Mouse (Mus musculus) kidney, postnatal 25 days (tissue): ENCODE measurements around the gene Atrx.
"Not testable (repeated sequence)": the region's sequence is repeated elsewhere in the genome, so short reads cannot be mapped to it uniquely, and the experiment has no call there.

Source experiments
- DNase-seq, 2 experiments: peaks; one replicate each; pipeline ENCODE4 v3.0.0; 2021; ENCODE audit warnings: mixed read lengths in 2 of 2

The Atrx gene

GRCm38 (mm10) chrX:105928861-105929477 lies at the start of gene Atrx:
TSS of gene Atrx (minus strand) at chrX:105929403.
- DNase-seq: peak; percentile 76 to 90

- DNase-seq: not testable (repeated sequence)
Measured at GRCm38 (mm10) chrX:105957091-105957490, 27.9 kb upstream of the Atrx start.

DNA sequence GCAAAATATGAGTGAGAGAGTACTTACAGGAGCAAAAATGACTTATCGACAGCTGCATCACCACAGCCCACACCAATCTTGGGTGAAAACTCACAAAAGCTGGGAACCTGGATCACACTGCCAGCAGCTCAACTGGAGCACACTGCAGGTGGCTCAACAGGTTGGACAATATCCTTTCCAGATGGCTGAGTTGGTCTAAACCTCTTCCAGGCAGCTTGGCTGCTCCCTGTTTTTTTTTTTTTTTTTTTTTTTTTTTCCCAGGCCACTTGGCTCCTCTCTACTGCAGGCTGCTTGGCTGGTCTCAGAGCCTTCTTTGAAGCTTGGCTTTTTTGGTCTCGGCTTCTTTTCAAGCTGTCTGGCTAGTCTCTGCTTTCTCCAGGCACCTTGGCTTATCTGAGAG lies 24.8 kb upstream of the Atrx start:
- DNase-seq: no peak

DNA sequence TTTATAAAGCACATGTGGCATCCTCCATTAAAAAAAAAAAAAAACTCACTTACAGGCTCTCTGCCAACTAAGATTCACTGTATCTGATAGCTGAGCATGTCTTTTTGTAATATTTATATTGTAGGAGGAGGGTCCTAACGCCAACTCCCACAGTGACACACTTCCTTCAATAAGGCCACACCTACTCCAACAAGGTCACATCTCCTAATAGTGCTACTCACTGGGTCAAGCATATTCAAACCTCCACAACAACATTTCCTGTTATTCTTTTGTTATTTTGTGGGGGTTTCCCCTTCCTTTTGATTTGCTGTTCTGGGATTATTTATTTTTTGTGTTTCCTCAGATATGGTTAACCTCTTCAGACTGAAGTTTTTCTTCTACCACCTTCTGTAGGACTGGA lies 17.2 kb upstream of the Atrx start:
- DNase-seq: no peak

GRCm38 (mm10) chrX:105939245-105939644 lies 10.0 kb upstream of the Atrx start:
- no peak for DNase-seq

DNA sequence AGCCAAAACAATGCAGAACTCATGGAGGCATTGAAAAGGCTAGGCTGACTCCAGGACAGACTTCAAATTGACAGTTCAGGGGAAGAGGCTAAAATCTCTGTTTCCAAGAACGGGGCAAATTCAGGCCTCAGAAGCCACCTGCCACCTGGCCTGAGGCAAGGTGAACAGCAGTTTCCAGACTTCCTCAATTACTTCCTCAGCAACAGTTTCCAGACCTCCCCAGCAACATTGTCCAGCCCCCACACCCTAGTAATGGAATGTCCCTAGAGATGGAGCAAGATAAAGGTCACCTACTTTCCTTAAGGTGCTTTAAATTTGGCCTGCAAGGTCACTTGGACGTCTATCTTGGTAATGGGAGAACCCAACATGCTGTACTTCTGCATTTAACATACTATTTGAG lies 8.5 kb upstream of the Atrx start:
- no peak for DNase-seq

- DNase-seq: peak; percentile 31 to 44
Measured at GRCm38 (mm10) chrX:105934341-105934740, 5.1 kb upstream of the Atrx start.

DNA sequence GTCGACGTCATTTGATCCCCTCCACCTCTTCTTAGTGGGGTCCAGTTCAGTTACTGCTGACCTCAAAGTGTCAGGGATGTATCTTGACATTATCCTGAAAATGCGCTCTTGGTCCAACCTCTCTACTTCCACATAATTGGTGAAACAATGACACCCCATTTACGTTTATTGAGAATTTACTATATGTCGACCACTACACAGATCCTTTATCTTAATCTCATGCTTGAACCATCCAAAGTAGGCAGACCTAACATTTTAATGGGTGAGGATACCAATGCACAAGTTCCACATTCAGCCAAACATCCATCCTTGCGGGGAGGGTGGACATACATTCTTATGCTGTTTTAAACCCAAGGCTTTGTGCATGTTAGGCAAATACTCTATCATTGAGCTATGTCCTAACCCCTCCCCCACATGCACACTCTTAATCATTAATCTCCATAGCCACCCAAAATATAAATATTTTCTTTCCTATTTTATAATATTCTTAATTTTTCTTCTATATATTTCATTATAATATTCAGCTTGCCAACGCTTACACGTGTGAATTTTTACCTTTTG lies 355 bp upstream of the Atrx start:
- DNase-seq: no peak

- peak; percentile 57 to 72 for DNase-seq
Measured at GRCm38 (mm10) chrX:105927941-105928860, 1.0 kb downstream of the Atrx start.

- DNase-seq: peak in 1 of 2 experiments; percentile 10
Measured at GRCm38 (mm10) chrX:105926121-105926735, 3.0 kb downstream of the Atrx start.

DNA sequence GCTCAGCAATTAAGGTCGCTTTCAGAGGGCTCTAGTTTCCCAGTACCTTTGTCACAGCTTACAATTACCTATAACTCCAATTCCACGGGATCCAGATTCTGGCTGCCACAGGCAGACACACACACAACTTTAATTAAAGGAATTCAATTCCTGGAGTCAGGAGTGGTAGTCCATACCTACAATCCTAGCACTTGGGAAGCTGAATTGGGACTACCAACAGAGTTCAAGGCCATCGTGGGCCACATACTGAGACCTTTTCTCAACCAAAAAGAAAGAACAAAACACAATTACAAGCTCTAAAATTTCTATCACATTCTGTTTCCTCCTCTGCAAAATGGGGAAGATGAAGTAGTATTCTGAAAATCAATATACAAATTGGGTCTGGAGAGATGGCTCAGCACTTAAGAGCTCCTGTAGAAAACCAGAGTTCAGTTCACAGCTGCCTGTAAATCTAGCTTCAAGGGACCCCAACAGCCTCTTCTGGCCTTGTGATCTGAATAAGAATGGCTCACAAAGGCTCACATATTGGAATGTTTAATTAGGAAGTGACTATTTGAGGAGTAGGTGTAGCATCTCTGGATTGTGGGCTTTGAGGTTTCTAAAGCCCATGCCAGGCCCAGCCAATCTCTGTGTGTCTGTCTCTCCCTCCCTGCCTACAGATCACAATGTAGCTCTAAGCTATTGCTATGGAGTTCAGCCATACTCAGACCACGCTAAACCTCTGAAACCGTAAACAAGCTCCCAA lies 4.7 kb downstream of the Atrx start:
- DNase-seq: no peak

DNA sequence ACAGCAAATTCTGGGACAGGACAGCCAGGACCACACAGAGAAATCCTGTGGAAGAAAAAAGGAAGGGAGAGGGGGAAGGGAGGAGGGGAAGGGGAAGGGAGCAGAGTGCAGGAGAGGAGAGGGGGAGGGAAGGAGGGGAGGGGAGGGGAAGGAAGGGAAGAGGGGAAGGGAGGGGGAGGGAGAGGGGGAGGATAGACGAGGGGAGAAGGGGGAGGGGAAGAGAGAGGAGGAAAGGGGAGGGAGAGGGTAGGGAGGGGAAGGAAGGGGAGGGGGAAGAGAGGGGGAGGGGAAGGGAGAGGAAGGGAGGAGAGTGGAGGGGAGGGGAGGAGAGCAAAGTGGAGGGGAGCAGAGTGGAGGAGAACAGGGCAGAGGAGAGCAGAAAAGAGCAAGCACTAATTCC lies 5.3 kb downstream of the Atrx start:
- no peak for DNase-seq

GRCm38 (mm10) chrX:105922986-105923385 lies 6.2 kb downstream of the Atrx start:
- not testable (repeated sequence) for DNase-seq

- peak in 1 of 2 experiments; percentile 57 for DNase-seq
Measured at GRCm38 (mm10) chrX:105921421-105921820, 7.8 kb downstream of the Atrx start.

DNA sequence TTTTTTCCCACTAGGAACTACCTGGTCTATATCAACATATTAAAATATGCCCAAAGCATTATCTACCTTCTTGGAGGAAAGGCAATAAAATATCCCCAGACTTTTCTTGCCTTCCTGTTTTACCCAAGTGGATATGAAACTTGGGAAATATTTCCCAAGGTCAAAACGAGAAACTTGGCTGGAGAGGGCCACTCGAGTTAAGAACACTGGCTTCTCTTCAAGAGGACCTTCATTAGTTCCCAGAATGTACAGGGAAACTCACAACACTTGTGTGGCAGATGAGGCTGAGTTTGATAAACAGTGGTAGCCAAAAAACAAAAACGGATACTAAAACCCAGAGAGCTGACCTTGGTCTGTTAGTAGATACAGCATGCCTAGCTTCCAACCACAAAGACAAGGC lies 17.5 kb downstream of the Atrx start:
- DNase-seq: no peak

- no peak for DNase-seq
Measured at GRCm38 (mm10) chrX:105901611-105902010, 27.6 kb downstream of the Atrx start.

- no peak for DNase-seq
Measured at GRCm38 (mm10) chrX:105886921-105887320, 42.3 kb downstream of the Atrx start.

- peak in 1 of 2 experiments; percentile 2 for DNase-seq
Measured at GRCm38 (mm10) chrX:105864367-105864766, 64.8 kb downstream of the Atrx start.

DNA sequence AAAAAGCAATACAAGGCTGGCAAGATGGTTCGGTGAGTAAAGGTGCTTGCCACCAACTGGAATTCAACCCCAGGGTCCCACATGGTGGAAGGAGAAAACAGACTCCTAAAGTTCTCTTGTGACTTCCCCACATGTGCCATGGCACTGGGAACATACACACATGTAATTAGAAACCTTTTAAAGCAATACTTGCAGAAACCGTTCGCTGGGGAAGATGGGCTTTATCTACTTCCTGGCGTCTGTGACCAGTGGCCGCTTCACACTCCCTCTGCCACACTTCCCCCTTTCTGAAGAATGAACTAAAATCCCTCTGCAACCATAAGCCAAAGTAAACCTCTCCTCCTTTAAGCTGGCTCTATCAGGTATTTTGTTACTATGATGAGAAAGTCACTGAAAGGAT lies 104.7 kb downstream of the Atrx start:
- no peak for DNase-seq

DNA sequence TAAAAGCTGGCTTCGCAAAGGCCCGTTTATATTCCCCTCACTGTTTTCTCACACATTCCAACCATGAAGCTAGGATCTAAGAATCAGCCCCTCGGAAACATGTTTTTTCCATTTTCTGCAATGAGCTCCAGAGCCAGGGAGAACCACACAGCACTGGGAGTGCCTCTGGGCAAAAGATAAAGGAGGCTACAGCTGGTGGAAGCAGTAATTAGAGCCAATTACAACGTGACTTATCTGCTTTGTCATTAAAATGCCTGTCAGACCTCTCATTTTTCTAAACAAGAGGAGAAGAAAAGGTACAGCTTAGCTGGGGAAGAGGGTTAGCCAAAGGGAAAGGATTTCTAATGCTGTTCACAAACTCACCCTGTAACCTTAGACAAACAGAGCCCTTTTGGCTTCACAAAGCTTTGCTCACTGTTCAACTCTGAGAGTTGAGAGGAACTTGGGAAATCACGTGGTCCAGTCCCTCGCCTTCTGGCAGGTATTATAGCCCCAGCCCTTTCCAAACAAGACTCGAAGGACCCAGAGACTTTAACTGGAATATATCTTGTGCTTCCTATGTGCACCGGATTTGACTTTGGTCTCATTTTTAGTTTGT lies 134.3 kb downstream of the Atrx start:
- no peak for DNase-seq

DNA sequence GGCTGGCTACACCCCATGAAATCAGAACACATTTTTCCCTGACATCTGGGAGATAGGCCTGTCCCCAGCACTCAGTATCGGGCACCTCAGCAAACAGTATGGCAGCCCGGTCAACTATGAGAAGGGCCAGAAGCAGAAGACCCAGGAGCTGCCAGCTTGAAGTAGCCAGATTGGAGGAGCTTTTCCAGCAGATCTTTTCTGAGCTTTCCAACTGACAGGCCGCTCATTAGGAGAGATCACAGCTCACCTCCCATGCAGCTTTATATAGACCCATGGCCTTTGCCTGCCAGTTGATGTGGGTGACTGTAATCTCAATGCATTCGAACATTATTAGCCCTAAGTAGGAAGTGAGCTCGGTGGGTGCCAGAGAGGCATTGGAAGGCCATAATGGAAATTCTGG lies 155.9 kb downstream of the Atrx start:
- no peak for DNase-seq

DNA sequence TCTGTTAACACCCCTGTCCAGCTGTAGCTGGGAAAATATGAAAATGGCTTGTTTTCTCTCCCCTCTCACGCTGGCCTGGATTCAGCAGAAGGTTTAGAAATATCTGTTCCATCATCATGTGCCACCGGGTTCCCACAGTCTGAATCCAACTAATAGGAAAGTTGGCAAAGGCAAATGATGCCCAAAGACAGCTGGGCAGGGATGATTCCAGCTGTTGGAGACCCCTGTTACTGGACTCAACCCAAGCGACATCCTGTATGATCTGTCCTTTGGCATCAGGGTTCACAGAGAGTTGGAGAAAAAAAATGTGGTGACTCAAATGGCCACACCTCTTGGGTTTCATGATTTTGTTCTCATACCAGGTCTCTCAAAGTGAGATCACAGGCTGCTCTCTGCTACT lies 161.3 kb downstream of the Atrx start:
- no peak for DNase-seq
